Mouse (Mus musculus): Measurements from ENCODE around the gene Olfr766-ps1.
"Not testable (repeated sequence)": the region's sequence is repeated elsewhere in the genome, so short reads cannot be mapped to it uniquely, and the experiment has no call there.

Gene Olfr766-ps1

DNA sequence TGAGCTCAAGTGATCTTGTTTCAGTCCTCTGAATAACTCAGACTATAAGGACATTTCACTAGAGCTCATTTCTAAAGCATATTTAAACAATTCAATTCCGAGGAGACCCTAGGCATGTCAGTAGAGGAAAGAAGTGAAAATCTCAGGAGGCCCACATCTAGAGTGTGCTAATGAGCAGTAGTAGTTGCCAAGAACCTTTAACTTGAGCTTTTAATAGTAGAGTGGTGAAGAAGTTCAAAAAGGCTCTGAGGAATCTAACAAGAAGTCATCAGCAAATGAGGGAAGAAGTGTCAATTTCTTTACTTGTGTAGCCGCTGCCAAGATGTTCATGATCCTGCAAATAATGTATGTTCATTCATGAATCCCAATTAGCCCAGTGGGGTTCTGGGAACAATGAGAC lies at the start of gene Olfr766-ps1:
Gene Olfr766-ps1, minus strand, starts transcription at position 101 of the 400 bp plus-strand sequence.
- no peak for DNase-seq

DNA sequence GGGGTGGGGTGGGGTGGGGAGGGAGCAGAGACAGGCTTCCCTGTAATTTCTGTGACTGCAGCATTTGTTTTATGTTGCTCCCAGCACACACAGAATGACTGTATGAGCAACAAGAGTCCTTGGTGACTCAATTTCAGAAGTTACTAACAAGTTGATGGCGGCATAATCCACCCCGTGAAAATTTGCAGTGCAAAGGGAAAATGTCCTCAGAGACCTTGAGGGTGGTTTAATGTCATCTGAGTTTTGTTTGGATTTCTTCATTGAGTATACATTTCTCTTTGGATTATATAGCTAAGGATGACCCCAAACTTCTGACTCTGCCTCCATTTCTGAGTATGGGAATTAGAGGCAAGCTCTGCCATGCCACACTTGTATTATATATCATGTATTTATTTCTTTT lies 49.0 kb upstream of the Olfr766-ps1 start, which contains the start of gene Olfr769:
Gene Olfr769, minus strand, starts transcription at position 101 of the 400 bp plus-strand sequence.
- DNase-seq: no peak

DNA sequence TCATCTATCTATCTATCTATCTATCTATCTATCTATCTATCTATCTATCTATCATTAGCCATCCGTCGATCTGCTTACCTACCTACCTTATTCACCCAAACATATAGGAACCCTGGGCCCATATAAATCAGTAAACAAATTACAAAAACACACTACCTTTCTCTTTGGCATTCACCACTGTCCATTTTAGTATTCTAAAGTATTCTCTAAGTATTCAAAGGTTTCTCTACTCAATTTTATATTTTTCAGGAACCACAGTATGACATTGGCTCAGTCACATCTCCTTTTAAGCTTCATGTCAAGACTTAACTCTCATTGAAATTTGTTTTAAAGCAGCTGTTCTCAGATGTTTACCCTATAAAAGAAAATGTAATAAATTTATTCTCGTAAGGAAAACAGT lies 46.4 kb upstream of the Olfr766-ps1 start:
- DNase-seq: no peak

DNA sequence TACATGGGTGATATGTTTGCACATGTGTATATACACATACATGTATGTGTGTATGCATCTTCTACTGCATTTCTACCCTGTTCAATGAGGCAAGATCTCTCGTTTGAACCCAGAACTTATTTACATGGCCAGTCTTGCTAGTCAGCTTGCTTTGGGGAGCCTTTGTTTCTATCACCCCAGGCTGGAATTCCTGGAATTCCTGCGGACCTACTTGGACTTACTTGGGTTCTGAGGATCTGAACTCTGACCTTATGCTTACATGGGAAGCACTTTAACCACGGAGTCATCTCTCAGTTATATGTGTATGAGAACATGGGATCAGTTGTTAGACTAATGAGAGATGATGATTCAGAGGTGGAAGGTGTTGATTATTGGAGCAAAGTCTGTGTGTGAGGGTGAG lies 32.5 kb upstream of the Olfr766-ps1 start:
- DNase-seq: no peak

DNA sequence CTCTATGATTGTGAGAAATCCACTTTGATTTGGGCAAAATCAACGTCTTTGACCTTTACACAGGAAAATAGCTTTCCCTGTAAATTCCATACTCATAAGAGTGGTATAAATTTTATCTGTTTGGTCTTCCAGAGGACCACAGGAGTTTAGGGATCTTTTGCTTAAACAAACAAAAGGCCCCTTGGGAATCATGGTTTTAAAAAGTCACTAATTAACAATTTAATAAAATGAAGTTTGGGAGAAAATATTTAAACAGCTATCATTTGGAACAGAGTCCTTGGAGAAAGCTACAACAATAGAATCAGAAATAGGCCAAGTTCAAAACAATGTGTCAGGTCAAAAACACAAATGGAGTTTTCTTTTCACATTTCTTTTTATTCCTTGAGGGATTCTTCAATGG lies 30.5 kb upstream of the Olfr766-ps1 start, which contains the start of gene Olfr768:
Gene Olfr768, minus strand, starts transcription at position 101 of the 400 bp plus-strand sequence.
- no peak for DNase-seq

DNA sequence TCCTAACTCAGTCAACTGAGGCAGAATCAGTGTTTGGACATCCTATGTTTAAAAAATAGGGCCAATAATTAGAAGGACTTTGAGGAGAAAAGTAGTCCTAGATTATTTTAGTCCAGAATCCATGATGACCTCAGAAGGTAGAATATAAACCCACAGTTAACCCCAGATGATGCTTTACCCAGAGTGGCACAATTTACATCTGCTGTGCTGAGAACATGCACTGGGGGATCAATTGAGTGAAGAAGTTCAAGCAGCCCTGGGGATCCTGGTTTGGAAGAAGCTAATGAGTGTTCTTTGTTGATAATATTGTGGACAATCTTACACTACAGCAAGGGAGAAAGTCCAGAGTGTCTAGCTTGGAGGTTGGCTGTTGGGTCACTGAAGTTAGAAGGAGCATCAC lies 14.0 kb upstream of the Olfr766-ps1 start, which contains the start of gene Olfr767:
Gene Olfr767, minus strand, starts transcription at position 101 of the 400 bp plus-strand sequence.
- DNase-seq: not testable (repeated sequence)

DNA sequence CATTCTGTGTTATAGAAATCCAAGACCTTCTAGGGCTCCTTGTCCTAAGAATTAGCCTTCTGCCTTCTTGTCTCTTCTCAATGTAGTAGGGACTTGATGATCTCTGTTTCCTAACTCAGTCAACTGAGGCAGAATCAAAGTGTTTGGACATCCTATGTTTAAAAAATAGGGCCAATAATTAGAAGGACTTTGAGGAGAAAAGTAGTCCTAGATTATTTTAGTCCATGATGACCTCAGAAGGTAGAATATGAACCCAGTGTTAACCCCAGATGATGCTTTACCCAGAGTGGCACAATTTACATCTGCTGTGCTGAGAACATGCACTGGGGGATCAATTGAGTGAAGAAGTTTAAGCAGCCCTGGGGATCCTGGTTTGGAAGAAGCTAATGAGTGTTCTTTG lies 18.9 kb downstream of the Olfr766-ps1 start, which contains the start of gene Olfr765:
Gene Olfr765, minus strand, starts transcription at position 101 of the 400 bp plus-strand sequence.
- not testable (repeated sequence) for DNase-seq

DNA sequence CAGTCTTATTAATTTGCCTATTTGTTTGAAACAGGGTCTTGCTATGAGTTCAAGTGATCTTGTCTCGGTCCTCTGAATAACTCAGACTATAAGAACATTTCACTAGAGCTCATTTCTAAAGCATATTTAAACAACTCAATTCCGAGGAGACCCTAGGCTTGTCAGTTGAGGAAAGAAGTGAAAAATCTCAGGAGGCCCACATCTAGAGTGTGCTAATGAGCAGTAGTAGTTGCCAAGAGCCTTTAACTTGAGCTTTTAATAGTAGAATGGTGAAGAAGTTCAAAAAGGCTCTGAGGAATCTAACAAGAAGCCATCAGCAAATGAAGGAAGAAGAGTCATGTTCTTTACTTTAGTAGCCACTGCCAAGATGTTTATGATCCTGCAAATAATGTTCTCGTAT lies 29.0 kb downstream of the Olfr766-ps1 start, which contains the start of gene Olfr764-ps1:
Gene Olfr764-ps1, minus strand, starts transcription at position 101 of the 400 bp plus-strand sequence.
- DNase-seq: no peak

DNA sequence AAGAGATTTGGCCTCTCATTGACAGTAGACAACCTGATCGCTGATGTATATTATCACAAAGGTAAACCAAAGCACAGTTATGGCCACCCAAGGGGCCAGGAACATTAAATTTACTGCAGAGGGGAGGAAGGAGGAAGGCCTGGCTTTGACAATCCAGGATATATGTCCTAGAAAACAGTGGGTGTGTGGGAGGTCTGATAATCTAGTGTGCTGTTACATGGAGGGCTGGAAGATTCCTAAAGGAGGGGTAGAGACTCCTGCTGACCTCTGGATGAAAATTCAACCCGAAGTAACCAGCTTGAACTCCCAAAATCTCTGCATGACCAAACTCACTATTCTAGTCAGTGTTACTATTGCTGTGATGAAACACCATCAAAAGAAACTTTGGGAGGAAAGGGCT lies 40.4 kb downstream of the Olfr766-ps1 start:
- DNase-seq: no peak

DNA sequence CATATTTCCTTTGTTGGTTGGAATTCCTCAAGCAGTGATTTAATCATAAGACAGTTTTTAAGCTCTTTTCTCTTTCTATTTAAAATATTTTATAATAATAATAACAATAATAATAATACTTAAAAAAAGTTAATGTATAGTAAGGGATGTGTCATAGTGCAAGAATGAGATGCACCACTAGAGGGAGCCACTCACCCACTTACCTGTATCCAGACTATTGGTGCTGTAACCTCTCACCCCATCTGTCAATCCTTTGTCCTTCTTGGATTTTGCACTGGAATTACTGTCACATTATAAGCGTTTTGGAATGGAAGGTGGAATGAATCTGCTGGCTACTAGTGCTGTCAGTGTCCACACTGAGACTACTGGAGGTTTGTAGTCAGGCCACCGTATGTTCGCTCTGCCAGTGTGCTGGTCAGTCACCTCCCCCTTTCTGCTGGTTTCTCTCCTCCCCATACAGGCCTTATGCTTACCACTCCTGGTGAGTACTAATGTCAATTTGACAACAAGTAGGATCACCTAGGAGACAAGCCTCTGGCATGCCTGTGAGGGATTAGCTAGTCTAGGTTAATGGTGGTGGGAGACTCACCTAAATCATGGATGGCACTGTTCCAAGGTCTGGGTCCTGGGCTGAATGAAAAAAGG lies 42.6 kb downstream of the Olfr766-ps1 start:
- no peak for DNase-seq

DNA sequence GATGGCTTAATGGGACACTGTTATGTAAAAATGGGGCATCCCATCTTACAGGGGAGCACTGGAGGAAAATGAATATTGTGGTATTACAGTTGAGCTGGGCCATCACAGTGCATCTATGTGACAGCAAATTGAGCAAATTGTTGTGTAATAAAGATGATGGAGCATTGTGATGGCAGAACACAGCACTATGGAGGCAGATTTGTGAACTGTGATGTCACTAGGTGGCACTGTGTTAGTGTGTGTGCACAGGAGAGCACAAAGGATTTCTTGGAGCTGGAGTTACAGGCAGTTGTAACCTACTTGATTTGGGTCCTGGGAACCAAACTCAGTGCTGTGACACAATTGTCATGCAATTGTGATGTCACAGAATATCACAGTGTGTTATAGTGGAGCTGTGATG lies 45.5 kb downstream of the Olfr766-ps1 start:
- no peak for DNase-seq

DNA sequence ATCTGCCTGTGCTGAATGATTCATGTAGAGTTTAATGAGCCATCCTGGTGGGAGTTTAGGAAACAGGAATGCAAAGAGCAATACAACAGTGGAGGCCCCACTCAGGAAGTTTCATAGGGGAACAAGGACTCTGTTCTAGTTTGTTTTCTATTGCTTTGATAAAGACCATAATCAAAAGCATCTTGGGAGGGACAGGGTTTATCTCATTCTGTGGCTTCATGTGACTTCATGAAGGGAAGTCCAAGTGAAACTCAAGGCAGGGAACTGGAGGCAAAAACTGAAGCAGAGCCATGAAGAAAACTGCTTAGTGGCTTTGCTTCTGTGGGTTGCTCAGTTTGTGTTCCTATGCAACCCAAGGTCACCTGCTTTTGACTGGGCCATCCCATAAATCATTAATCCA lies 54.3 kb downstream of the Olfr766-ps1 start:
- DNase-seq: no peak
